ENCODE assay signal across 8 mouse cellular contexts in the genomic region with DNA sequence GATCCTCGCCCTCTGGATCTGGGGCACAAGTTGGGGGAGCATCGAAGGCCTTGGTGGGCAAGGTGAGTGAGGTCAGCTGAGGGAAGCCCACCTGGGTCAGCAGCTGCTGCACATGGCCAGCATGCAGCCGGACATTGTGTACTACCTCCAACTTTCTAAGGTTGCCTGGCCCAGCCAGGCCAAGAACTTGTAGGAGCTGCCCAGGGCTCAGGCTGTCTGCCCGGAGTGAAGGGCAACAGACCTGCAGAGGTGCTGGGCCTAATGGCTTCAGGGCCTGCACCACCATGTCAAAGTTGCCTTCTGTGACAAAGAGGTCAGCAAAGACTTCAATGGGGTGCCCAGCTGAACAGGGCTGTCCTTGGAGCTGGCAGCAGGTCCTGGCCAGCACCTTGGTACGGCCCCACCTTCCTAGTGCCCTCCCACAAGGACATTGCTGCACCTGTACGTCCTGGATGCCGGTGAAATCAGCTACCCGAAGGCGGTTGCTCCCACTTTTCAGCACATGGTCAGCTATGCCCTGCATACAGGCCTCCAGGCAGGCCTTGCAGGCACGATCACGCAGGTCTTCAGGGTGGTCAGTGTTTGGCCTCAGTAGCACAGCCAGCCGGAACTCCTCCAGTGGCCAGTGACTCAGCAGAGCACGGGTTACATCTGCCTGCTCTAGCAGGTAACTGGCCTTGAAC. TPM values are rescaled to one million over a fixed set of nuclear protein-coding genes. Genes with fewer than 3 reads are reported as not detected.
DNase-seq lines count a peak whose midpoint lies in the region; ATAC-seq lines count a peak whose summit lies in the region.

No protein-coding gene starts in this region.

- no peak overlapping the region for H3K4me3 ChIP-seq in kidney, embryonic 15.5 days (replicated peaks)

- peaks cover 38% of the 10 kb centered on the region for H3K36me3 ChIP-seq in kidney, embryonic 15.5 days

- WGBS in kidney, embryonic 15.5 days: 85% methylated on average over 13 of the region's 13 CpGs

- H3K4me2 ChIP-seq in kidney, embryonic 15.5 days: no peak overlapping the region

- H3K27me3 ChIP-seq in kidney, embryonic 15.5 days: no peaks in the 10 kb centered on the region

- H3K27ac ChIP-seq in kidney, embryonic 15.5 days: no peak overlapping the region

- no peaks in the 10 kb centered on the region for H3K4me1 ChIP-seq in kidney, embryonic 15.5 days

- DNase-seq in cerebellum, postnatal 25 days: peak; percentile 21 to 22
- DNase-seq in cerebellum, postnatal 14 days: no peak
- peak; percentile 78 for DNase-seq in 3134 (ENCODE audit: extremely low read depth, insufficient read length, low spot score)
- no peak for DNase-seq in right cerebral cortex, adult 18-20 months
- DNase-seq in ovary, adult 18-20 months (ENCODE audit: low spot score): no peak
- DNase-seq in thymus, postnatal 14 days: no peak

- ATAC-seq in granulocyte monocyte progenitor cell, adult 5-6 weeks (replicated peaks; ENCODE audit: poor library complexity, severe bottlenecking): peak; percentile 12; the same call in 1 of the 2 replicates
- ATAC-seq in kidney, embryonic 15.5 days (replicated peaks; ENCODE audit: low FRiP score): 0 out of 2 replicates have a peak, but pooled peaks have one; percentile 15

- H3K9me3 ChIP-seq in kidney, embryonic 15.5 days (replicated peaks): no peaks in the 10 kb centered on the region

- no peak overlapping the region for H3K9ac ChIP-seq in kidney, embryonic 15.5 days

RNA-seq across cellular contexts. Expression of a gene that starts 0.5 kb away (rescaled TPM):
- total RNA-seq in granulocyte monocyte progenitor cell, adult 5-6 weeks (2014; fragmentation: Nextera tagmentation): not detected in 2 replicates
- total RNA-seq in granulocyte monocyte progenitor cell, adult 5-6 weeks (2017): not detected in 2 replicates
- not detected in 2 replicates for polyA plus RNA-seq in kidney, embryonic 15.5 days (2015; fragmentation: Nextera tagmentation; extraction: Ambion mirVana)

RNA-seq across cellular contexts. Expression of a gene that starts 13.2 kb away (rescaled TPM):
- total RNA-seq in granulocyte monocyte progenitor cell, adult 5-6 weeks (2014; fragmentation: Nextera tagmentation): 16.3 and 25.6 TPM in 2 replicates
- 47.1 and 50.1 TPM in 2 replicates for total RNA-seq in granulocyte monocyte progenitor cell, adult 5-6 weeks (2017)
- 60.7 and 61.7 TPM in 2 replicates for polyA plus RNA-seq in kidney, embryonic 15.5 days (2015; fragmentation: Nextera tagmentation; extraction: Ambion mirVana)

RNA-seq across cellular contexts. Expression of a gene that starts 13.2 kb away (rescaled TPM):
- 183 and 188 TPM in 2 replicates for total RNA-seq in granulocyte monocyte progenitor cell, adult 5-6 weeks (2014; fragmentation: Nextera tagmentation)
- total RNA-seq in granulocyte monocyte progenitor cell, adult 5-6 weeks (2017): 319 and 340 TPM in 2 replicates
- polyA plus RNA-seq in kidney, embryonic 15.5 days (2015; fragmentation: Nextera tagmentation; extraction: Ambion mirVana): 308 and 323 TPM in 2 replicates

RNA-seq across cellular contexts. Expression of a gene that starts 27.3 kb away (rescaled TPM):
- total RNA-seq in granulocyte monocyte progenitor cell, adult 5-6 weeks (2014; fragmentation: Nextera tagmentation): 5.3 and 6.0 TPM in 2 replicates
- 10.0 and 11.4 TPM in 2 replicates for total RNA-seq in granulocyte monocyte progenitor cell, adult 5-6 weeks (2017)
- polyA plus RNA-seq in kidney, embryonic 15.5 days (2015; fragmentation: Nextera tagmentation; extraction: Ambion mirVana): 7.5 and 7.6 TPM in 2 replicates

RNA-seq across cellular contexts. Expression of a gene that starts 36.2 kb away (rescaled TPM):
- total RNA-seq in granulocyte monocyte progenitor cell, adult 5-6 weeks (2014; fragmentation: Nextera tagmentation): 24.3 and 35.7 TPM in 2 replicates
- total RNA-seq in granulocyte monocyte progenitor cell, adult 5-6 weeks (2017): 16.4 and 28.3 TPM in 2 replicates
- 66.3 and 70.9 TPM in 2 replicates for polyA plus RNA-seq in kidney, embryonic 15.5 days (2015; fragmentation: Nextera tagmentation; extraction: Ambion mirVana)

Comparison
In these comparisons a context has a peak if more than half of its experiments do, and no peak if none do; other contexts are left out.
1. DNase-seq: peak in cerebellum, postnatal 25 days (2 of 2) and 3134 (single experiment); none in cerebellum, postnatal 14 days (0 of 2), right cerebral cortex, adult 18-20 months (single experiment), ovary, adult 18-20 months (single experiment) and thymus, postnatal 14 days (single experiment).